Mouse (Mus musculus) bone marrow, adult 2 months (tissue): ENCODE measurements around the gene Zfp956. TPM values are rescaled to one million over a fixed set of nuclear protein-coding genes. Genes with fewer than 3 reads are reported as not detected.
A peak's percentile ranks its signal among the peaks of the same experiment; 100 is the strongest.

Experiments used
- H3K27ac ChIP-seq: fragments of 200-500 bp; 2 replicates; pipeline ENCODE4 v1.5.1; 2012; ENCODE audit warnings: low read depth, mild to moderate bottlenecking, control low read depth, inconsistent platforms, low read length; ENCODE audit not compliant: control insufficient read depth, poor library complexity, insufficient read depth
- H3K4me1 ChIP-seq: fragments of 200-500 bp; 2 replicates; pipeline ENCODE4 v1.6.1; 2011; ENCODE audit warnings: low read length; ENCODE audit not compliant: control insufficient read depth, insufficient read depth
- H3K4me3 ChIP-seq: fragments of 200-500 bp; replicated peaks from 2 replicates; pipeline ENCODE3; 2011; ENCODE audit warnings: mild to moderate bottlenecking, low read depth, low read length, control low read depth; ENCODE audit not compliant: control insufficient read depth
- CTCF ChIP-seq: fragments of 200-500 bp; IDR thresholded peaks from 2 replicates; pipeline ENCODE4 v1.5.1; 2011; ENCODE audit warnings: low read length, control low read depth; ENCODE audit not compliant: control insufficient read depth, insufficient read depth
- POLR2A ChIP-seq: fragments of 200-500 bp; IDR thresholded peaks from 2 replicates; pipeline ENCODE4 v1.6.1; 2011; ENCODE audit warnings: low read depth, mild to moderate bottlenecking, control low read depth, low read length, borderline replicate concordance; ENCODE audit not compliant: control insufficient read depth
- WGBS: fragments of 180-500 bp; shearing (Covaris S2); methylation state at CpG from one replicate; pipeline ENCODE4 v1.1.7; 2018; 5-methylcytosine and 5-hydroxymethylcytosine counted together
- polyA plus RNA-seq: library from polyadenylated mRNA; stranded (reverse); fragments of >200 nt; gene quantifications from 2 replicates; pipeline ENCODE4 v1.2.4, GENCODE M21; 2011; ENCODE audit warnings: low replicate concordance; ENCODE audit not compliant: missing spikeins, insufficient read depth, insufficient read length

Gene Zfp956
- polyA plus RNA-seq, 1 experiment: 13.0 TPM

GRCm38 (mm10) chr6:47917051-47917450, 36.1 kb upstream of the Zfp956 start:
- 64% methylated on average over 5 of the region's 5 CpGs for WGBS
- Histone ChIP-seq H3K4me1 (peaks cover 3% of the 10 kb centered on the region), H3K27ac (no peak overlapping the region), H3K4me3 (no peak overlapping the region)
- no peak for TF ChIP-seq CTCF
- TF ChIP-seq POLR2A: no peak

- 89% methylated on average over 3 of the region's 3 CpGs for WGBS
- H3K4me3 ChIP-seq: no peak overlapping the region
- H3K27ac ChIP-seq: no peak overlapping the region
- peaks cover 3% of the 10 kb centered on the region for H3K4me1 ChIP-seq
- TF ChIP-seq CTCF: no peak
- no peak for TF ChIP-seq POLR2A
Measured at GRCm38 (mm10) chr6:47918768-47919274, 34.4 kb upstream of the Zfp956 start.

GRCm38 (mm10) chr6:47919646-47920446, 33.3 kb upstream of the Zfp956 start:
- peaks cover 3% of the 10 kb centered on the region for H3K4me1 ChIP-seq
- no peak overlapping the region; the same call in 1 of the 2 replicates for H3K27ac ChIP-seq
- H3K4me3 ChIP-seq: peak overlapping the region; percentile 94
- 30% methylated on average over 11 of the region's 11 CpGs for WGBS
- no peak for TF ChIP-seq POLR2A
- TF ChIP-seq CTCF: no peak

- under 1% methylated on average over 67 of the region's 67 CpGs for WGBS
- peaks cover 3% of the 10 kb centered on the region for H3K4me1 ChIP-seq
Measured at GRCm38 (mm10) chr6:47920447-47921340, 32.5 kb upstream of the Zfp956 start, which contains the start of gene Zfp212. Gene Zfp212 (plus strand): TSS chr6:47920476.

GRCm38 (mm10) chr6:47942461-47942860, 10.7 kb upstream of the Zfp956 start:
- TF ChIP-seq POLR2A (no peak), CTCF (no peak)
- WGBS: 60% methylated on average over 12 of the region's 12 CpGs
- no peak overlapping the region for H3K27ac ChIP-seq

More at GRCm38 (mm10) chr6:47920447-47921340, 32.5 kb upstream of the Zfp956 start, which contains the start of gene Zfp212:
- peak within 1 kb of the TSS; percentile 94 for H3K4me3 ChIP-seq
- peak; percentile 44; the same call in 1 of the 2 replicates for TF ChIP-seq POLR2A
- peak; percentile 35; the same call in 1 of the 2 replicates for TF ChIP-seq CTCF
- H3K27ac ChIP-seq: peak within 1 kb of the TSS; percentile 98

GRCm38 (mm10) chr6:47943021-47943691, 10.0 kb upstream of the Zfp956 start:
- TF ChIP-seq CTCF (peak; percentile 51), POLR2A (no peak)
- WGBS: 21% methylated on average over 64 of the region's 64 CpGs
- Histone ChIP-seq H3K4me1 (no peaks in the 10 kb centered on the region), H3K27ac (peak overlapping the region; percentile 30; the same call in 1 of the 2 replicates), H3K4me3 (peak overlapping the region; percentile 42)

More at GRCm38 (mm10) chr6:47942461-47942860, 10.7 kb upstream of the Zfp956 start:
- Histone ChIP-seq H3K4me1 (no peaks in the 10 kb centered on the region), H3K4me3 (no peak overlapping the region)

- Histone ChIP-seq H3K27ac (no peak overlapping the region), H3K4me3 (peak overlapping the region; percentile 39), H3K4me1 (no peaks in the 10 kb centered on the region)
- 54% methylated on average over 3 of the region's 3 CpGs for WGBS
- no peak for TF ChIP-seq POLR2A
- TF ChIP-seq CTCF: no peak
Measured at GRCm38 (mm10) chr6:47943721-47944120, 9.5 kb upstream of the Zfp956 start.

GRCm38 (mm10) chr6:47947388-47947787, 5.8 kb upstream of the Zfp956 start:
- H3K4me3 ChIP-seq: no peak overlapping the region
- no peaks in the 10 kb centered on the region for H3K4me1 ChIP-seq
- no peak for TF ChIP-seq CTCF
- no peak for TF ChIP-seq POLR2A
- no peak overlapping the region for H3K27ac ChIP-seq
- 85% methylated on average over 4 of the region's 4 CpGs for WGBS
